Mouse (Mus musculus) heart, adult 2 months (tissue): ENCODE measurements around the gene Bcl9l.

Experiments
- CTCF ChIP-seq: fragments of 200-600 bp; IDR thresholded peaks from 2 replicates; pipeline ENCODE4 v1.8.1; 2022; ENCODE audit warnings: antibody characterized with exemption, mild to moderate bottlenecking, moderate library complexity
- POLR2A ChIP-seq: fragments of 200-500 bp; IDR thresholded peaks from 2 replicates; pipeline ENCODE4 v1.6.1; 2011; ENCODE audit warnings: mild to moderate bottlenecking, low read depth, low read length, control low read depth; ENCODE audit not compliant: insufficient read depth

DNA sequence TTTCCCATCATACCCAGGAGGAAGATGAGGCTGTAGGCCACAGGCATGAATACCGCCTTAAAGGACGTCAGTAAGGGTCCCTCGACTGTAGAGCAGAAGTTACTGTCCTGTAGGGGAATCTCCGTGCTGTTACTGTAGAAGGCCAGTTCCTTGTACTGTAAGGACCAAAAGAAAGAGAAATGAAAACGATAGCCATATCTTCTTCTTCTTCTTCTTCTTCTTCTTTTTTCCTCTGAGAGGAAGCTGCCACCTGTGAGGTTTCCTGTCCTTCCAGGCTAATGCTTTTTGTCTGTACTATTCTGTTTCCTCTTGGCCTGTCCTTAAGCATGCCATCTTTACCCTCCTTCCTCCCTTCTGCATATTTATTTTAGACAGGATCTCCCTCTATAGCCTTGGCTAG, 31.5 kb downstream of the Bcl9l start:
- no peak for TF ChIP-seq POLR2A
- TF ChIP-seq CTCF: no peak
